Mouse (Mus musculus): ENCODE measurements around the gene Pdk2.

DNA sequence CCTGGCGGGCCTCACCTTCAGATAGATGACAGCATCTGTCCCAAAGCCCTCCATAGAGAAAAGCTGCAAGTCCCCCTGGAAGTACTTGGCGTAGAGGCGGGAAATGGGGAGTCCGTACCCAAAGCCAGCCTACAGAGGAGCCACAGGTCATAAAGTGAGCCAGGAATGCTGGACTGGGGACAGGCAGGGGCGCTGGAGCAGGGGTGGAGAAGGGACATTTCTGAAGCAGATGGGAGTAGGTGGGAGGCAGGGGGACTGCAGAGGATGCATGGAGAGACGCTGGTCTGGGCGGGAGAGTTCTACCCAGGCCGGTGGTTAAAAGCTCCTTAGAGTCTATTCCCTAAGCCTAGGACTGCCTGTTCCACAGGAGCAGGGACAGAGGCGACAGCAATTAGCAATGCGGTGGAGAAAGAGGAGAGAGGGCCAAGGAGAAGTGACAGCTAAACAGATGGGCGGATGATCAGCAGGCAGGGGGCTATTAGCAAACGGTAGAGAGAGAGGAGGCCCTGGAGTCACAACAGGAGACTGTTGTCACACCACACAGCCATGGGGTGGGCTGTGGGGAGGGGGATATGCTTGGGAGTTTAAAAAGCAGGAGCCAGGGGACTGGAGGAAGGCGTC is 13.2 kb downstream of the Pdk2 start:
- no peak for TF ChIP-seq CTCF (IDR thresholded peaks at IDR 0.05; ENCODE audit: low read depth)
- TF ChIP-seq EP300 (IDR thresholded peaks at IDR 0.05; ENCODE audit: low read depth) = no peak

Measured in heart, postnatal 0 days (tissue).